Mouse (Mus musculus): ENCODE results near the gene Gm42674.

Gene Gm42674

GRCm38 (mm10) chr3:90599401-90599800, 2.3 kb upstream of the Gm42674 start:
- no peak for DNase-seq

- DNase-seq, result no peak
These were observed 1.7 kb upstream of the Gm42674 start for GRCm38 (mm10) chr3:90600036-90600435.

- no peak for DNase-seq
These were observed 1.1 kb upstream of the Gm42674 start for GRCm38 (mm10) chr3:90600458-90601195.

- DNase-seq, result no peak
These were observed 1.9 kb downstream of the Gm42674 start, which contains the start of gene S100a4 for GRCm38 (mm10) chr3:90603623-90604022. TSS of gene S100a4 (plus strand) at chr3:90603771.

GRCm38 (mm10) chr3:90604416-90604815, 2.7 kb downstream of the Gm42674 start:
- DNase-seq, result no peak

- no peak for DNase-seq
These were observed 3.3 kb downstream of the Gm42674 start for GRCm38 (mm10) chr3:90605049-90605448.

- no peak for DNase-seq
These were observed 4.0 kb downstream of the Gm42674 start for GRCm38 (mm10) chr3:90605736-90606135.

GRCm38 (mm10) chr3:90606185-90606584, 4.5 kb downstream of the Gm42674 start:
- DNase-seq, result no peak

- no peak for DNase-seq
These were observed 5.7 kb downstream of the Gm42674 start for GRCm38 (mm10) chr3:90607361-90607760.

- no peak for DNase-seq
These were observed 6.5 kb downstream of the Gm42674 start, which contains the start of gene S100a5 for GRCm38 (mm10) chr3:90608223-90608622. TSS of gene S100a5 (plus strand) at chr3:90608523.

GRCm38 (mm10) chr3:90609102-90609501, 7.4 kb downstream of the Gm42674 start:
- DNase-seq, result no peak

GRCm38 (mm10) chr3:90611494-90611893, 9.8 kb downstream of the Gm42674 start:
- DNase-seq, result no peak

GRCm38 (mm10) chr3:90612061-90612460, 10.4 kb downstream of the Gm42674 start:
- no peak for DNase-seq

- no peak for DNase-seq
These were observed 11.1 kb downstream of the Gm42674 start, which contains the start of gene S100a6 for GRCm38 (mm10) chr3:90612728-90613291. TSS of gene S100a6 (plus strand) at chr3:90612882.

GRCm38 (mm10) chr3:90613461-90614147, 11.9 kb downstream of the Gm42674 start:
- DNase-seq, result no peak

- no peak for DNase-seq
These were observed 12.4 kb downstream of the Gm42674 start for GRCm38 (mm10) chr3:90614148-90614530.

GRCm38 (mm10) chr3:90614611-90615251, 13.0 kb downstream of the Gm42674 start:
- no peak for DNase-seq

- DNase-seq, result peak; percentile 11
These were observed 13.7 kb downstream of the Gm42674 start for GRCm38 (mm10) chr3:90615415-90615814.

GRCm38 (mm10) chr3:90615911-90616310, 14.2 kb downstream of the Gm42674 start:
- DNase-seq, result no peak

- no peak for DNase-seq
These were observed 15.9 kb downstream of the Gm42674 start for GRCm38 (mm10) chr3:90617586-90617985.

GRCm38 (mm10) chr3:90621552-90621951, 19.8 kb downstream of the Gm42674 start:
- DNase-seq, result no peak

- no peak for DNase-seq
These were observed 21.8 kb downstream of the Gm42674 start for GRCm38 (mm10) chr3:90623435-90624071.

GRCm38 (mm10) chr3:90625496-90625895, 23.8 kb downstream of the Gm42674 start:
- no peak for DNase-seq
